In genomic region chr7:30444971-30445751, GRCm38 (mm10) we compare ENCODE assay signal across 9 mouse cellular contexts. TPM values are rescaled to one million over a fixed set of nuclear protein-coding genes. Genes with fewer than 3 reads are reported as not detected.
DNase-seq lines count a peak whose midpoint lies in the region; ATAC-seq lines count a peak whose summit lies in the region.
"Had no signal": no experiment of that assay in that cellular context is flagged by ENCODE, and none has a peak within 500 bp of the region (broad histone marks: within the 10 kb centered on the region; RNA-seq: fewer than 3 reads in every experiment).

Gene Aplp1 (minus strand): TSS chr7:30445535.

- no peak within 1 kb of the TSS for H3K27ac ChIP-seq in intestine, embryonic 15.5 days
- H3K27ac ChIP-seq: macrophage had no signal

- under 1% methylated on average over 52 of the region's 72 CpGs for WGBS in intestine, embryonic 15.5 days

- H3K9ac ChIP-seq in intestine, embryonic 15.5 days: peak within 1 kb of the TSS; percentile 60

- no peaks in the 10 kb centered on the region for H3K9me3 ChIP-seq in intestine, embryonic 15.5 days
- H3K9me3 ChIP-seq in megakaryocyte, embryonic 14.5 days: peaks cover 27% of the 10 kb centered on the region

- peak within 1 kb of the TSS; percentile 69 for H3K4me3 ChIP-seq in intestine, embryonic 15.5 days (replicated peaks)
- H3K4me3 ChIP-seq in megakaryocyte, embryonic 14.5 days (replicated peaks): peak within 1 kb of the TSS; percentile 89

- H3K4me2 ChIP-seq in intestine, embryonic 15.5 days (replicated peaks): peak within 1 kb of the TSS; percentile 93

- peak; percentile 85 for ATAC-seq in intestine, embryonic 15.5 days

- peaks cover 8% of the 10 kb centered on the region for H3K27me3 ChIP-seq in intestine, embryonic 15.5 days (replicated peaks)
- H3K27me3 ChIP-seq in megakaryocyte, embryonic 14.5 days (replicated peaks): peaks cover 88% of the 10 kb centered on the region
- 0 out of 2 replicates have a peak, but pooled peaks cover 3% of the 10 kb centered on the region for H3K27me3 ChIP-seq in splenic B cell, adult 2 months (ENCODE audit: control insufficient read depth, insufficient read depth, low read length, poor library complexity, severe bottlenecking)

- intact Hi-C loops in gastrocnemius, postnatal 14 days (cut with DNase I; ENCODE audit: low total_unique reads): no loop called here
- intact Hi-C loops in left cerebral cortex, postnatal 25 days (cut with DNase I): loop anchor here (2.0 to 5.0 kb wide), 2 partner anchors 47 to 114 kb away; partner anchors contain the start of genes Lin37 and Prodh2

- no peaks in the 10 kb centered on the region for H3K36me3 ChIP-seq in intestine, embryonic 15.5 days
- H3K36me3 ChIP-seq in megakaryocyte, embryonic 14.5 days (replicated peaks; ENCODE audit: low read length): no peaks in the 10 kb centered on the region
- no peaks in the 10 kb centered on the region for H3K36me3 ChIP-seq in splenic B cell, adult 2 months (ENCODE audit: control insufficient read depth, insufficient read depth, low read length, poor library complexity, severe bottlenecking)

- peak; percentile 36 for DNase-seq in gastrocnemius, postnatal 14 days
- DNase-seq in gastrocnemius, adult 18-20 months (ENCODE audit: low spot score): no peak
- peak; percentile 76 for DNase-seq in cerebellum, adult 8-10 months
- peak in 1 of 2 experiments; percentile 83 for DNase-seq in frontal cortex, adult 2 months (ENCODE audit: extremely low spot score in 1 of 2, low spot score in 1 of 2)
- DNase-seq in left cerebral cortex, postnatal 25 days (ENCODE audit: low spot score in 2 of 2): peak; percentile 85 to 87
- peak; percentile 36 for DNase-seq in splenic B cell, adult 2 months (ENCODE audit: low read depth, low spot score)

- peaks cover 21% of the 10 kb centered on the region for H3K4me1 ChIP-seq in intestine, embryonic 15.5 days (replicated peaks)
- H3K4me1 ChIP-seq in megakaryocyte, embryonic 14.5 days: peaks cover 19% of the 10 kb centered on the region

RNA-seq across cellular contexts. Expression of gene Aplp1, which starts in this region (rescaled TPM):
- 1 to 10 TPM; 1.9 to 2.3 TPM for total RNA-seq in gastrocnemius, postnatal 14 days (2021)
- total RNA-seq in gastrocnemius, adult 18-20 months (2021): 1 to 10 TPM in 1 of 2 experiments, under 1 TPM in 1; 0.82 to 1.4 TPM
- 940 and 960 TPM in 2 replicates for polyA plus RNA-seq in frontal cortex, adult 2 months (2012; rRNA removed)
- 39.0 and 40.8 TPM in 2 replicates for polyA plus RNA-seq in intestine, embryonic 15.5 days (2015; fragmentation: Nextera tagmentation; extraction: Ambion mirVana)
- total RNA-seq in left cerebral cortex, postnatal 25 days (2021): 1,000 to 10,000 TPM; 1,270 to 1,289 TPM
- polyA plus RNA-seq in megakaryocyte, embryonic 14.5 days (2012; ENCODE audit: insufficient read depth, low replicate concordance): 2.1 and 5.5 TPM in 2 replicates

Comparison
In these comparisons a context has a peak if more than half of its experiments do, and no peak if none do; other contexts are left out.
1. RNA of gene Aplp1 (total RNA-seq): 1,270 to 1,289 TPM in left cerebral cortex, postnatal 25 days; 1.9 to 2.3 TPM in gastrocnemius, postnatal 14 days and 0.82 to 1.4 TPM in gastrocnemius, adult 18-20 months; every median in the first group is over 100 times any median in the second.
2. RNA of gene Aplp1 (polyA plus RNA-seq): 940 to 960 TPM in frontal cortex, adult 2 months; 39.0 to 40.8 TPM in intestine, embryonic 15.5 days and 2.1 to 5.5 TPM in megakaryocyte, embryonic 14.5 days; every median in the first group is over 10 times any median in the second.